Mouse (Mus musculus) gastrocnemius, postnatal 10 days (tissue): ENCODE results near the gene Ntm. TPM values are rescaled to one million over a fixed set of nuclear protein-coding genes. Genes with fewer than 3 reads are reported as not detected.

Experiments
- DNase-seq: peaks from one replicate; pipeline ENCODE4 v3.0.0; 2021; ENCODE audit warnings: mixed read lengths
- total RNA-seq, 2 experiments: library from RNA; stranded (reverse); gene quantifications; 2 replicates each; pipeline ENCODE4 v1.2.3; 2021

Gene Ntm
- total RNA-seq, 2 experiments from 2014 or later: 4.7 to 5.4 TPM

GRCm38 (mm10) chr9:29884062-29884461 lies 78.9 kb downstream of the Ntm start:
- DNase-seq: no peak

- no peak for DNase-seq
Observed at GRCm38 (mm10) chr9:29881614-29882013, 81.3 kb downstream of the Ntm start.

- no peak for DNase-seq
Observed at GRCm38 (mm10) chr9:29877583-29877982, 85.4 kb downstream of the Ntm start.

- DNase-seq: no peak
Observed at GRCm38 (mm10) chr9:29867746-29868145, 95.2 kb downstream of the Ntm start.

- no peak for DNase-seq
Observed at GRCm38 (mm10) chr9:29866824-29867223, 96.1 kb downstream of the Ntm start.

GRCm38 (mm10) chr9:29866101-29866500 lies 96.8 kb downstream of the Ntm start:
- no peak for DNase-seq

- DNase-seq: no peak
Observed at GRCm38 (mm10) chr9:29865502-29865901, 97.4 kb downstream of the Ntm start.

- no peak for DNase-seq
Observed at GRCm38 (mm10) chr9:29864886-29865285, 98.1 kb downstream of the Ntm start.

- DNase-seq: no peak
Observed at GRCm38 (mm10) chr9:29862408-29862807, 100.5 kb downstream of the Ntm start.

- no peak for DNase-seq
Observed at GRCm38 (mm10) chr9:29859256-29860048, 103.5 kb downstream of the Ntm start.

GRCm38 (mm10) chr9:29848735-29849455 lies 114.0 kb downstream of the Ntm start:
- DNase-seq: no peak

GRCm38 (mm10) chr9:29837344-29837743 lies 125.6 kb downstream of the Ntm start:
- DNase-seq: no peak

- DNase-seq: peak; percentile 10
Observed at GRCm38 (mm10) chr9:29834911-29835310, 128.0 kb downstream of the Ntm start.

- DNase-seq: no peak
Observed at GRCm38 (mm10) chr9:29833781-29834180, 129.2 kb downstream of the Ntm start.

GRCm38 (mm10) chr9:29827240-29827660 lies 135.7 kb downstream of the Ntm start:
- no peak for DNase-seq

GRCm38 (mm10) chr9:29825236-29825635 lies 137.7 kb downstream of the Ntm start:
- no peak for DNase-seq

- DNase-seq: no peak
Observed at GRCm38 (mm10) chr9:29823716-29824115, 139.2 kb downstream of the Ntm start.

GRCm38 (mm10) chr9:29812685-29813084 lies 150.3 kb downstream of the Ntm start:
- no peak for DNase-seq

GRCm38 (mm10) chr9:29806790-29807189 lies 156.2 kb downstream of the Ntm start:
- no peak for DNase-seq

- DNase-seq: no peak
Observed at GRCm38 (mm10) chr9:29804483-29804882, 158.5 kb downstream of the Ntm start.

- DNase-seq: no peak
Observed at GRCm38 (mm10) chr9:29803738-29804285, 159.1 kb downstream of the Ntm start.

GRCm38 (mm10) chr9:29802990-29803737 lies 159.8 kb downstream of the Ntm start:
- no peak for DNase-seq
